Mouse (Mus musculus) urinary bladder, adult 18-20 months (tissue): ENCODE data around the gene Slc22a18.

Experiments
- DNase-seq, 2 experiments: peaks; one replicate each; pipeline ENCODE4 v3.0.0; 2022; ENCODE audit warnings: low spot score in 2 of 2, mixed read lengths in 2 of 2

Gene Slc22a18

GRCm38 (mm10) chr7:143473347-143474101 is at the start of gene Slc22a18:
Gene Slc22a18 (plus strand): TSS chr7:143473736.
- peak; percentile 59 to 76 for DNase-seq

GRCm38 (mm10) chr7:143428142-143428813 is 45.3 kb upstream of the Slc22a18 start:
- no peak for DNase-seq

- no peak for DNase-seq
These were observed 44.6 kb upstream of the Slc22a18 start for GRCm38 (mm10) chr7:143428814-143429499.

- no peak for DNase-seq
These were observed 40.9 kb upstream of the Slc22a18 start for GRCm38 (mm10) chr7:143432631-143433030.

GRCm38 (mm10) chr7:143433331-143433730 is 40.2 kb upstream of the Slc22a18 start:
- DNase-seq = no peak

GRCm38 (mm10) chr7:143437231-143437893 is 36.2 kb upstream of the Slc22a18 start:
- no peak for DNase-seq

- DNase-seq = no peak
These were observed 35.5 kb upstream of the Slc22a18 start for GRCm38 (mm10) chr7:143437894-143438581.

GRCm38 (mm10) chr7:143438965-143439364 is 34.6 kb upstream of the Slc22a18 start:
- no peak for DNase-seq

GRCm38 (mm10) chr7:143444580-143444954 is 29.0 kb upstream of the Slc22a18 start:
- no peak for DNase-seq

- DNase-seq = no peak
These were observed 28.4 kb upstream of the Slc22a18 start for GRCm38 (mm10) chr7:143444955-143445648.

- no peak for DNase-seq
These were observed 27.7 kb upstream of the Slc22a18 start for GRCm38 (mm10) chr7:143445651-143446460.

GRCm38 (mm10) chr7:143447130-143447529 is 26.4 kb upstream of the Slc22a18 start:
- no peak for DNase-seq

- no peak for DNase-seq
These were observed 14.6 kb upstream of the Slc22a18 start for GRCm38 (mm10) chr7:143458963-143459331.

GRCm38 (mm10) chr7:143459332-143460211 is 14.0 kb upstream of the Slc22a18 start:
- DNase-seq = peak in 1 of 2 experiments; percentile 47

GRCm38 (mm10) chr7:143460217-143460834 is 13.2 kb upstream of the Slc22a18 start:
- no peak for DNase-seq

- peak; percentile 76 to 81 for DNase-seq
These were observed 12.7 kb upstream of the Slc22a18 start, which contains the start of gene Cdkn1c for GRCm38 (mm10) chr7:143460874-143461273. Gene Cdkn1c (minus strand): TSS chr7:143461050.

- DNase-seq = no peak
These were observed 12.2 kb upstream of the Slc22a18 start for GRCm38 (mm10) chr7:143461294-143461870.

- DNase-seq = no peak
These were observed 11.6 kb upstream of the Slc22a18 start for GRCm38 (mm10) chr7:143461920-143462319.
